Mouse (Mus musculus) brain, embryonic 14.5 days (tissue): ENCODE measurements around the gene Ormdl1. TPM values are rescaled to one million over a fixed set of nuclear protein-coding genes. Genes with fewer than 3 reads are reported as not detected.
"Not testable (repeated sequence)": the region's sequence is repeated elsewhere in the genome, so short reads cannot be mapped to it uniquely, and the experiment has no call there.

Source experiments
- DNase-seq: peaks from one replicate; pipeline ENCODE4 v3.0.0-alpha.2; 2011; ENCODE audit warnings: low read depth
- CTCF ChIP-seq: fragments of 200-500 bp; IDR thresholded peaks from 2 replicates; pipeline ENCODE4 v1.5.1; 2012; ENCODE audit warnings: inconsistent platforms, mild to moderate bottlenecking, moderate library complexity, borderline replicate concordance; ENCODE audit not compliant: insufficient read depth, insufficient read length; ENCODE audit errors: extremely low read depth
- POLR2A ChIP-seq: fragments of 200-500 bp; IDR thresholded peaks from 2 replicates; pipeline ENCODE4 v1.6.1; 2012; ENCODE audit warnings: mild to moderate bottlenecking, inconsistent platforms, borderline replicate concordance; ENCODE audit not compliant: poor library complexity, insufficient read depth, insufficient read length, severe bottlenecking; ENCODE audit errors: extremely low read depth
- polyA plus RNA-seq: library from polyadenylated mRNA; depleted of rRNA; stranded (reverse); fragments of >200 nt; gene quantifications from 2 replicates; pipeline ENCODE4 v1.2.3, GENCODE M21; 2012; rRNA removed

The Ormdl1 gene
- polyA plus RNA-seq, 1 experiment: 34.2 TPM

DNA sequence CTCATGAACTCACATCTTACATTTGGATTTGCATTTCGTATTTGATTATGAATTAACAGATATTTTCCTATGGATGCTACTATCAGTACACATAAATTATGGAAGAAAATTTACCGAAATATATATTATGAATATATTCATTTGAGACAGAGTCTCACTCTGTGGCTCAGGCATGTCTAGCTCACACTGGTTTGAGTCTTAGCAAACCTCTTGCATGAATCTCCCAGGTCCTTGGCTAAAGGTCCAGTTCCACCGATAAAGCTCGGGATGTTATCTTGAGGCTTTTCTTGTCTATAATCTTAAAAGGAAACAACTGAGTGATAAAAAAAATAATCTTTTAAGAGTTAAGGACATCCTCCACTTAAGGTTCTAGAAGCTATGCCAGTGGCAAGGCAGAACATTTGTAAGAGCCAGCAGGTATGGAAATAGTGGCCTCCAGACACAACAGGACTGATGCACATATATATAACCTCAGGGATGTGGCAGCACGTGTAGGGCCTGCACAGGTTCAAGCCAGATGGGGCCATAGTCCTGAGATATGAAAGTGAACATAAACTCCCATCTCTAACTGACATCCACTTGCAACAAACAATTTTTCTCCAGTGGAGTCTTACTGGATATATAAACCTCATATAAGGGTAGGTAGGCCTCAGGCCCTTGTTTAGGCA is 28.1 kb downstream of the Ormdl1 start:
- no peak for DNase-seq
- no peak for TF ChIP-seq POLR2A
- TF ChIP-seq CTCF: no peak

DNA sequence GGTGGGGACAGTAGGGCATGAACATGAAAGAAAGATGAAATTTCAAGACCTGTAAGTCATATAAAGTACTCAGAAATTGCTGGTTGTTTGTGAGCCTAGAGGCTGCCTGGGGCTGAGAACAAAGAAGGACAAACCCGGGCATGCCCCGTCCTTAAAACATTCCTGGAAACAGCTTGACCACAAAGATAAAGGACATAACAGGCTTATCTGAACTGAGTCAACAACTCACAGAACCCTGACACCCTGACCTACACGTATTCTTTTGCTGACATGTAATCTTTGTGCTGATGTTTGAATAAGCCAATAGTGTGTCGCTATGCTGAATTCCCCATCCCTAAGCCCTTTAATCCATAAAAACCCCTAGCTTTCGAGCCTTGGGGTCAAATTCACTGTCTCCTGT is 36.6 kb downstream of the Ormdl1 start:
- not testable (repeated sequence) for DNase-seq

DNA sequence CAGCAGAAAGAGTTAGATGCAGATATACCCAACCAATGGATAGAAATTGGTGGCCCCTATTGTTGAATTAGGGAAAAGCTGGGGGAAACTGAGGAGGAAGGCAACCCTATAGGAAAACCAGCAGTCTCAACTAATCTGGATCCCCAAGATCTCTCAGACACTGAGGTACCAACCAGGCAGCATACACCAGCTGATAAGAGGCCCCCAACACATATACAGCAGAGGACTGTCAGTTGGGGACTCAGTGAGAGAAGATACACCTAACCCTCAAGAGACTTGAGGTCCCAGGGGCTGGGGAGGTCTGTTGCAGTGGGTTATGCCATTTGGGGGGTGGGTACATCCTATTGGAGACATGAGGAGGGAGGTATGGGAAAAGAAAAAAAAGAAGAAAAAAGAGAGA is 38.6 kb downstream of the Ormdl1 start:
- DNase-seq: no peak
- TF ChIP-seq CTCF: no peak
- TF ChIP-seq POLR2A: no peak

DNA sequence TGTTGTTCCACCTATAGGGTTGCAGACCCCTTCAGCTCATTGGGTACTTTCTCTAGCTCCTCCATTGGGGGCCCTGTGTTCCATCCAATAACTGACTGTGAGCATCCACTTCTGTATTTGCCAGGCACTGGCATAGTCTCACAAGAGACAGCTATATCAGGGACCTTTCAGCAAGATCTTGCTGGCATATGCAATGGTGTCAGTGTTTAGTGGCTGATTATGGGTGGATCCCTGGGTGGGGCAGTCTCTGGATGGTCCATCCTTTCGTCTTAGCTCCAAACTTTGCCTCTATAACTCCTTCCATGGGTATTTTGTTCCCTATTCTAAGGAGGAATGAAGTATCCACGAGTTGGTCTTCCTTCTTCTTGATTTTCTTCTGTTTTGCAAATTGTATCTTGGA is 40.5 kb downstream of the Ormdl1 start:
- DNase-seq: not testable (repeated sequence)

DNA sequence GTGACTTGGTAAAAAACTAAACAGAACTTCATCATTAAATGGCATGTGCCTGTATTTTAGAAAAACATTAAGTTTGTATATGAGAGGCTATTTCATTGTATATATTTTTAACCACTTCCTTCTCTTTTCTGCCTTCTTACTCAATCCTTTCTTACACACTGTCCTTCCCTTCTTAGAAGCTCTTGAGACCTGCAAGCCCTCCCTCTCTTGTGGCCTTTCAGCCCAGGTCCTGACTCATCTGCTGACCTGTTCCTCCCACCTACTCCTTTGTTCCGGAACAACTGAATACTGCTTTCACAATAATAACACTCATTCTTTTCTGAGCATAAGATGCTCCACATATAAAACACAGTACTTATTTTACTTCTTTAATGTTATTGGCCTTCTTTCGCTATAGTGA is 44.2 kb downstream of the Ormdl1 start:
- no peak for DNase-seq
- TF ChIP-seq POLR2A (no peak), CTCF (no peak)

DNA sequence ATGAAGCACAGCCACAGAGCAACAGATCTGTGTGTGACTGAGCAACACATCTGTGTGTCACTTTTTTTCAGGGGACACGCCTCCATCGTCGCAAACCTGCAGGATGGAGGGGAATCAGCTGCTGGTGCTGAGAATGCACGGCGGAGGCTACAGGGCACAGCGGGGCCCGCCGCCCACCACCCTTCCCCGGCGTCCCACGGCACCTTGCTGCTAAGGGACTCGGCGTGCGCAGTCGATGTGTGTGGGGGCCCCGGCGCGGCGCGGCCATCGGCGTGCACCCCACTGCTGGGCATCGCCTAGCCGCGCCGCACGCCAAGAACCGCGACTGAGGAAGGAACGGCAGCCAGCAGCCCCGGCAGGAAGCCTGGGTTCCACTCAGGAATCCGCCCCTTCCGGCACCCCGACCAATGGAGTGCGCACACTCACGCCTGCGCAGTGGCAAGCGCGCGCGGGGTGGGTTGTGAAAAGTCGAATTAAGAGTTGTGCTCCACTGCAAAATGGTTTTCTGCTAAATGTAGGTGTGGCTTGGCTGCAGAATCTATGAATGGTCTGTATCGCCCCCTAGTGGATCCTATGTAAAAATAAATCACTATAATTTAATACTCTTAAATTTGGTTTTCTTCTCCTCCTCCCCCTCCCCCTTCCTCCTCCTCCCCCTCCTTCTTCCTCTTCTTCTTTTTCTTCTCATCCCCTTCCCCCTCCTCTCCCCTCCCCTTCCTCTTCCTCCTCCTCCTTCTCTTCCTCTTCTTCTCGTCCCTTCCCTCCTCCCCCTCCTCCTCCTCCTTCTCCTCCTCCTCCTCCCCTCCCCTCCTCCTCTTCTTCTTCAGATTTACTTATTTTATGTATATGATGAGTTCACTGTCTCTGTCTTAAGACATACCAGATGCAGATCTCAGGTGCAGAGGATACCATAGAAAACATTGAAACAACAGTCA is 55.7 kb downstream of the Ormdl1 start, which contains the start of the genes Asdurf, Gm28551 and Asnsd1:
TSS of gene Asdurf (minus strand) at position 293 of the 935 bp plus-strand sequence.
TSS of gene Gm28551 (minus strand) at position 341 of the 935 bp plus-strand sequence.
TSS of gene Asnsd1 (minus strand) at position 426 of the 935 bp plus-strand sequence.
- peak; percentile 99 for DNase-seq
- peak; percentile 88 for TF ChIP-seq POLR2A
- peak; percentile 32; the same call in 1 of the 2 replicates for TF ChIP-seq CTCF

DNA sequence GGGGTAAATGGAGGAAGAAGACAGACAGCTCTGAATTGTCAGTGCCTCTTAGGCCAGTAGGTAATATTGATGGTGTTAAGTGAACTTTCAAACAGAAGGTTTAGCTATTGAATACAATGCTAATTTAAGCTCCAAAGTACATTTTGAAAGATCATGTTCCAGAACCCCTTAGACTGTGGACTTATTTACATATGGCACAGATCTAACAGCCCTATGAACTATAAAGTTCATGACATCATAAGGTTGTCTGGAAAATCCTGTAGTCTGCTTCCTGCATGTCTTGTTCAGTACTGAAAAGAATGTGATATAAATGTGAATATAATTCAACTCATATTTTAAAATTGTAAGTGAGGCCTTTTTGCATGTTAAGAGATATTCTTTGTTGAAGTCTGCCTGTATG is 62.1 kb downstream of the Ormdl1 start:
- no peak for DNase-seq
- TF ChIP-seq POLR2A (no peak), CTCF (no peak)

Other genes with a start within 250 kb of the Ormdl1 start
- gene Mstn, start 235.5 kb upstream of the Ormdl1 start, polyA plus RNA-seq: 0.18 and 0.25 TPM in 2 replicates
- gene 1700019A02Rik, start 109.5 kb upstream of the Ormdl1 start, polyA plus RNA-seq: 0.13 TPM in 1 of 2 replicates, not detected in the other
- 4.0 and 4.3 TPM in 2 replicates for gene Pms1, start 77 bp upstream of the Ormdl1 start, polyA plus RNA-seq
- gene Gm28778, start within 50 bp of the Ormdl1 start, polyA plus RNA-seq: 2.9 TPM in 2 replicates
- gene Osgepl1, start 16.5 kb downstream of the Ormdl1 start, polyA plus RNA-seq: 15.4 and 19.1 TPM in 2 replicates
- not detected in 2 replicates for gene Asdurf, start 55.5 kb downstream of the Ormdl1 start, polyA plus RNA-seq
- gene Gm28551, start 55.6 kb downstream of the Ormdl1 start, polyA plus RNA-seq: 0.85 and 0.97 TPM in 2 replicates
- 25.4 and 33.3 TPM in 2 replicates for gene Asnsd1, start 55.7 kb downstream of the Ormdl1 start, polyA plus RNA-seq